Mouse (Mus musculus): ENCODE measurements around the gene Izumo2.

The Izumo2 gene

DNA sequence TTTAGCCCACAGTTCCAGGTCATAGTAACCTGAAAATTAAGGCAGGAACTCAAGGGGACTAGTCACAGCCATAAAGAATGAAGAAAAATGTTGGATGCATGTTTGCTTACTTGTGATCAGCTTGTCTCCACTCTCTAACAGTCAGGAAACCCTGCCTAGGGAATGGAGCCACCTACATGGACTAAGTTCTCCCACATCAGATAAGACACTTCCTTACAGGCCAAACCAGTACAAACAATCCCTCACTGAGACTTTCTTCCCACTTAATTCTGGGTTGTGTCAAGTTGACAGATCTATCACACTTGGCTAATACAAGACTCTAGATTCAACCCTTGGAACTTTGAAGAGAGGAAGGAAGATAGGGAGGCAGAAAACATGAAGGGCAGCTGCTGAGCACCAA is 51.8 kb downstream of the Izumo2 start:
- no peak for DNase-seq (ENCODE audit: low read depth, low spot score)

DNA sequence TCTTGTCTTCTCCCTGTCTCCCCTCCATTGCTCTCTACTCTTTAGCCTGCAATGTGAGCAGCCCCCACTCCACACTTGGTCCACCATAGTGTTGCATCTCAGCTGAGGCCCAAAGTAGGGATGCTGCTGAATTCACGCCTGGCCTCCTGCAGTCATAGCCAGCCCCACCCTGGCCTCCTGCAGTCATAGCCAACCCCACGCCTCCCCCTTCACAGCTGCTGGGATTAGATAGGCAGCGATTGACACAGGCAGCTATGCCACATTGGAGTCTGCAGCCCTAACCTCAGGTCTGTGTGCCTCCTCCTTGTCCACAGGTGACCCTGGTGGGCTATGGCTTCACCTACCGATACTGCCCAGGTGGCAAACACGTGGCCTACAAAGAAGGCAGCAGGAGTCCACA is 59.6 kb downstream of the Izumo2 start:
- no peak for DNase-seq (ENCODE audit: low read depth, low spot score)
